Mouse (Mus musculus): Measurements from ENCODE around the gene Pcmtd2.

Pcmtd2 gene

DNA sequence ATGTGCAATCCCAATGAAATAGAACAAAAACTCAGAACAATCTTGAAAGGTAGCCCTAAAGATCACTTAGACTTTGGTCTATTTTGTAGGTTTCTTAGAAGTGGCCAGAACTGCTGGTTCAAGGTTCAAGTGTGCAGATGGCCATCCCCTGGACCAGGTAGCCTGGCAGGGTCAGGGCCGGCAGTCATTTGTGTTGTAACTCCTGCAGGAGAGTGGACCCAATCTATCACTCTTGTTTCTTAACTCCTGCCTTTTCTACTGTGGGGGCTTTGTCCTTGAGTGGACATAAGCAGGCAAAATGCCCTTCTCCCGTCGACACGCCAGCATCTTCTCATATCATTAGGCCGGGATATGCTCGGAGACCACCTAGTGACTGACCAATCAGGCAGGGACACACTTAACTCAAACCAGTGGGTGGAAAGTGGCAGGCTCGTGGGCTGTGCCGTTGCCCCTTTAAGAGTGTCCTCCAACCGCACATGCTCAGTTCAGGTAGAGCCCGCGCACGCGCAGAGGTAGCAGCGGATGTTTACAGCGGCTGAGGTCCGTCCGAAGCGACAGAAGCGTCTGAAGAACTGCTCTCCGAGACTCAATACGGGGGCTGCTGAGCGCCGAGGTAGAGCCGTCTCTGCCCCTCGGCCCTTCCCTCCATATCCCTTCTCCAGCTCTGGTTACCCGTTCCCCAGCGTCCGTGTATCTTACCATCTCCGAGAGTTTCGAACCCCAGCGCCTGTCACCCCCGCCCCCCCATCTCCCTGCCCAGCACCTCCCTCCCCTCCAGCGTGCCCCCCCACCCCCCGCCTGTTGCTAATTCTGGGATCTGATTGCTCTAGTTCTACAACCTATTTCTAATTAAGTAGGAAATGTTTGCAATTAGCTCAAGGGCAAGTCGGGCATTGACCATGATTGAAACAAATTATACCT is at the start of gene Pcmtd2:
Gene Pcmtd2, plus strand, starts transcription at position 483 of the 921 bp plus-strand sequence.
- in situ Hi-C loops (cut with MboI, MseI): no loop called here

DNA sequence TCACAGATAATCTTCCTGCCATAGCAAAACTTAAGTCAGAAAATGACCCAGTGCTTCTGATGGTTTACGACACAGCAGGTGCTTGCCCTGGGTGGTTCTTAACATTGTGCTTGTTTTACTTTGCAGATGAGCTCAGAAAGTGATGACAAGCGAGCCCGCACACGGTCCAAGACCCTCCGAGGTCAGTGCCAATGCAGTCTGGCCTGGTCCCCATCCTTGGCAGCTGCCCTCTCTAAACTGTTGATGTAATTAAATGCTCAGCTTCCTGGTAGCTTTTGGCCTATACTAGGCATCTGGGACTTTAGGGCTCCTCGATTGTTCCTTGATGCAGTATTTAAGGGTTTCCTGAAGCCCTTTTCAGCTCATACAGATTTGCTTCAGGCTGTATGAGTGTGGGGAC is 48.3 kb upstream of the Pcmtd2 start:
- in situ Hi-C loops (cut with MboI, MseI): no loop called here

DNA sequence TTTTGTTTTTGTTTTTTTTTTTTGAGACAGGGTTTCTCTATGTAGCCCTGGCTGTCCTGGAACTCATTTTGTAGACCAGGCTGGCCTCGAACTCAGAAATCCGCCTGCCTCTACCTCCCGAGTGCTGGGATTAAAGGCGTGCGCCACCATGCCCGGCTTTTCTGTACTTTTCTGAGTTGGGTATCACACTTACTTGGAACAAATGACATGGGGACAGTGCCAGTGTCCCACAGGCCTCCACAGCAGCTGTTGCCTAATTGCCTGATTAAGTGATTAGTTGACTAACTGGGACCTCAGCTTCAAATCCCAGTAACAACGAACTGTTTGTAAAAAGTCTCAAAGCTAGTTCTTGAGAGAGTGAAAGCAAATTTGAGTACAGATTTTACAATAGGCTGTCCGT is 44.5 kb upstream of the Pcmtd2 start:
- in situ Hi-C loops (cut with MboI, MseI): loop anchor here (5.0 kb wide), 1 partner anchor 34 kb away; no protein-coding TSS in a partner anchor

DNA sequence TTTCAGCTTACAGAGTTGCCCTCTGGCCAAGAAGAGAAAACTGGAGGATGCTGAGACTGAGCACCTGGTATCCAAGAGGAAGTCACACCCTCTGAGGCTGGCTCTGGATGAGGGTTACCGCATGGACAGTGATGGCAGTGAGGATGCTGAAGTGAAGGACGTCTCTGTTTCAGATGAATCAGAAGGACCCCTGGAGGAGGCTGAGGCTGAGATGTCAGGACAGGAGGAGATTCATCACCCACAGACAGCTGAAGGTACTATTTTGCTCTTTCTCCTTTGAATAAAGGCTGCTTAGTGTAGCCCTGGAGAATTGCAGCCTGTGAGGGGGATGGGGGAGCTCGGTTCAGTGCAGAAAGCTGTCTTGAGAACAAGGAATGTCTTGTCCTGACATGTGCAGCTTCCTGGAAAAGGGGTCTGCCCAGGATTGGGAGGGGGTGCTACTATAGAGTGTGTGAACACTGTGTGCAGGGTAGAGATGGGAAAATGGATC is 42.0 kb upstream of the Pcmtd2 start:
- in situ Hi-C loops (cut with MboI, MseI): no loop called here

DNA sequence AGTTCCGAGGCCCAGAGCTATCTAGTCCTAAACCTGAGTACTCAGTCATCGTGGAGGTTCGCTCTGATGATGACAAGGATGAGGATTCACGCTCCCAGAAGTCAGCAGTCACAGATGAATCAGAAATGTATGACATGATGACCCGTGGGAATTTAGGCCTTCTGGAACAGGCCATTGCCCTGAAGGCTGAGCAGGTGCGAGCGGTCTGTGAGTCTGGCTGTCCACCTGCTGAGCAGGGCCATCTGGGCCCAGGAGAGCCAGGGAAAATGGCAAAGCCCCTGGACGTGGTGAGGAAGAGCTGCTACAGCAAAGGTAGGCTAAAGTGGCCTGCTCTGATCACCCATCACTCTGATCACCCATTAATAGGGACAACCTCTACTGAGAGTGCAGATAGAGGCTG is 40.0 kb upstream of the Pcmtd2 start:
- in situ Hi-C loops (cut with MboI, MseI): no loop called here

DNA sequence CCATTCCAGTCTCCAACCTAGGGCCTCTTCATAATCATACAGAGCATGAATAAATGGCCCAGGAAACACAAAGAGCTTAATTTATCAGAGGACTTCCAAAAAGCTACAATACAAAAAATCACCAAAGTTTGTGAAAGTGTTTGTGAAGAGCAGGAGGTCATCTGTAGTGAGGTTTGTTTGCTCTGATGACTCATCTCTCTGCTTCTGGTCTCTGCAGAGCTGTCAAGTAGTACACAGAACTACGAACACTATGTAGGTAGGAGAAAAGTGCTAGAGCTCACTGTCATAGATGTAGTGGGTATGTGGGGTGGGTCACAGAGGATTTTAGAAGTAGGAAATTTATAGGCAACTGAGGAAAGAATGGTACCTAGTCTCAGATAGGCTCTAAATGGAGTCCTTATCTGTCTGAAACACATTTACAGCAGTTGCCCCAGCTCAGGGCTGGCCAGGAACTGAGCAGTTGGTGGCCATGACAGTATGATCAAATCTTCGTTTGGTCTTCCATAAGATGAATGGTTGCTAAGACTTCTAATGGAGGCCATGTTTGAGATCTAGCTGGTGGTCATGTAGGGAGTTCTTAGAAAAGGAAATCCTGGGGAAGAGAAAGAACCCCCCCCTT is 8.5 kb upstream of the Pcmtd2 start:
- in situ Hi-C loops (cut with MboI, MseI): loop anchor here (5.0 kb wide), 1 partner anchor 37 kb away; no protein-coding TSS in a partner anchor

GRCm38 (mm10) chr2:181832745-181833144 is 4.9 kb upstream of the Pcmtd2 start:
- in situ Hi-C loops (cut with MboI, MseI): no loop called here

- in situ Hi-C loops (cut with MboI, MseI): no loop called here
These were observed 633 bp downstream of the Pcmtd2 start for GRCm38 (mm10) chr2:181838293-181838680.

DNA sequence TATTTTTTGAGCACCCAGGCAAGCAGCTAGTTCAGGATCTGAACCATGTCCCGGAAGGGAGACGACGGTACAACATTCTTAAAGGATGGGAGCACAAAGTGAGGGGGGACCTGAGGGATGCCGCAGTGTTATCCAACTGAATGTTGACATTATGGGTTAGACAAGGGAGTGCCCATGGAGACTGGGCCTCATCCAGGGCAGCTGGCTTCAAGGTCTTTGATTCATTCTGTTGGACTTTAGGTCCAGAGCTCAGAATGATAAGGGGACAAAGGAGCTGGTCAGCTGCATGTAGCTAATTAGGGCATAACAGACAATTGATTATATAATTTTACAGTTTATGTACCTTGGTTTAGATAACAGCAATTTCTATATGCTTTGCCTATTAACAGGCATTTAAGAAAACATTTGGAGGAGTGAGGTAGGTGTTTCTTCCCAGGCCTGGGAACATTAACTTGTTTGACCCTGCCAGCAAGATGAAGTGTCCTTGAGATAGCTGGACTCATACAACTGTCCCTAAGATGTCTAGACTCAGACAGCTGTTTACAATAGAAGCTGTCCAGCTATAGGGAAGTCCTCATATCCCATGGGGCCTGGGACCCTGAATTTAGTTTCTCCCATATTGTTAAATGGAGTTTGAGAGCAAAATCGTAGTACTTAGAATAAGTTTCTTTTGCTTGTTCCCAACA is 8.2 kb downstream of the Pcmtd2 start:
- in situ Hi-C loops (cut with MboI, MseI): no loop called here

DNA sequence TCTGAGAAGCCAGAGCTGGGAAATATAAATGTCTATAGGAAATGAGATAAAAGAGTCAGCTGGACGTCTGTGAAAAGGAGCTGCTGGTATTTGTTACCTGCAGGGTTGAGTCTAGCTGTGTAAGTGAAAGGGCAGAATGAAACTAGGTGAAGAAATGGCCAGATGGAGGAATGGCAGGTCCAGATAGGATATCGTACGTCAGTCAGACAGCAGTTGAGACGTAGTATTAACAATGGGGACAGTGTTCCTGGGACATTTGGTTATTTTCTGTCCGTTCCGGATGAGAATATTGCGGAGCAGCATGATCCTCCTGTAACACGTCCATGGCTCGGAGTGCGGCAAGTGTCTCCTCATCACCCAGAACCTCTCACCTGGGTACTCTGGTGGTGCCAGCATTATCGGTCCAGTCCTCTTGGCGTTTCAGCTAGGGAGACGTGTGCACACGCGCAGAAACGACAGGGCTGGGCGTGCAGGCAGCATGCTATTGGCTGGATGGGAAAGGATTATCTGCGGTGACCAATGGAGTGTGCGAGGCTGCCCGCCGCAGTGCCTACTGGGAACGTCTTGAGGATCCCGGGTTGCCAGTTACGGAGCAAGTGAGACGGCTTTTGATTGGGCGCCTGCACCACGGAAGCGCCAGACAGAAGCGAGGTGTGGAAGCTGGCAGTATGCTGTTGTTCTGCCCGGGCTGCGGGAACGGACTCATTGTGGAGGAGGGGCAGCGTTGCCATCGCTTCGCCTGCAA is 26.3 kb downstream of the Pcmtd2 start, which contains the start of gene Polr3k:
Gene Polr3k, plus strand, starts transcription at position 547 of the 745 bp plus-strand sequence.
- in situ Hi-C loops (cut with MboI, MseI): no loop called here

- in situ Hi-C loops (cut with MboI, MseI): no loop called here
These were observed 26.8 kb downstream of the Pcmtd2 start for GRCm38 (mm10) chr2:181864536-181864860.

DNA sequence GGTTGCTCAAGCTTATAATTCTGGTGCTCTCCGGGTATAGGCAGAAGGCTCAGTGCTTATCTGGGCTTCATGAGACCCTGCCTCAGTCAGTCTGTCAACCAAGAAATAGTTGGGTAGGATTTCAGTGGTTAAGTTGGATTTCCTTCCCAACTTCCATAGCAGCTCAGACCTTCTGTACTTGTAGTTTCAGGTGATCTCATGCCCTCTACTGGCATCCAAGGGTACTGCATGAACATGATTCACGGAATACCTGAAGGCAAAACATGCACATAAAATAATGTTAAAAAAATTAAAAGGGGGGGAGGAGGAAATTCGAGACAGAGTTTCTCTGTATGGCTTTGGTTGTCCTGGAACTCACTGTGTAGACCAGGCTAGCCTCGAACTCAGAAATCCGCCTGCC is 29.3 kb downstream of the Pcmtd2 start:
- in situ Hi-C loops (cut with MboI, MseI): no loop called here

DNA sequence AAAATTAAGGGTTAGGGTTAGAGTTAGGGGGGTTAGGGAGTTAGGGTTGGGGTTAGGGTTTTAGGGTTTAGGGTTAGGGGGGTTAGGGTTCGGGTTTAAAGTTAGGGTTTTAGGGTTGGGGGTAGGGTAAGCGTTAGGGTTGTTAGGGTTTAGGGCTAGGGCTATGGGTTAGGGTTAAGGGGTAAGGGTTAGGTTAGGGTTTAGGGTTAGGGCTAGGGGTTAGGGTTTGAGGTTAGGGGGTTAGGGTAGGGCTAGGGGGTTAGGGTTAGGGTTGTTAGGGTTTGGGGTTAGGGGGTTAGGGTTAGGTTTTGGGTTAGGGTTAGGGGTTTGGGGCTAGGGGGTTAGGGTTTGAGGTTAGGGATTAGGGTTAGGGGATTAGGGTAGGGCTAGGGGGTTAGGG is 33.4 kb downstream of the Pcmtd2 start:
- in situ Hi-C loops (cut with MboI, MseI): no loop called here

- in situ Hi-C loops (cut with MboI, MseI): no loop called here
These were observed 41.2 kb downstream of the Pcmtd2 start for GRCm38 (mm10) chr2:181878903-181879302.

DNA sequence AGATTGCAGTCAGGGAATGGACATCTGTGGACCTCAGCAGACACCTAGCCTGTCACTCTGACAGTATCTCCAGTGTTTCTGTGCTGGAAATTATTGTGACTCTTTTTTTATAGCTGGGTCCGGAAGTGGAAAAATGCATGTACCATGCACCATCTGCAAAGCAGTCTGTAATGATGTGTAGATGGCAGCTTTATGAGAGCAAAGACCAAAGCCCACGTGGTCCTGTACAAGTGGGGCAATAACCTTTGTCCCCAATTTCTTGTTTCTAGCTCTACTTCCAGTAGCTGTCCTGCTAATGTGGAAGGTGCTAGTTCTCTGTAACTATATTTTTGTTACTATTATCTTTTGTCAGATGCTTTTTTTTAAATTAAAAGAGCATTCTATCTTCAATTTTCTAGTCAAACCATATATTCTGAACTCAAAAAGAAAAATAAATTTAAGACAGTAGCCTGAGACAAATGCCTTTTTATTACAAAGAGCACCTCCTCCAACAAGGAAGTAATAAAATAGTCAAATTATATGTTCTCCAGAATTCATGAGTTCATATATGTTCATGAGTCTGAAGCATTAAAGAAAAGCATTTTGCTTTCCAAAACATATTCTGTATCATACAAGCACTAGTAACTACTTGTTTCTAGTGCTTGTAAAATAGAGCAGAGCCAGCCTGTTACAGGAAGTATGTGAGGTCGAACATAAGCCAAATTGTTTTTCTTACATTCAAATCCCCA is 45.5 kb downstream of the Pcmtd2 start:
- in situ Hi-C loops (cut with MboI, MseI): no loop called here

Data from T-helper 2 cell (primary cell).